Mouse (Mus musculus): ENCODE data around the gene Apbb1ip. TPM values are rescaled to one million over a fixed set of nuclear protein-coding genes. Genes with fewer than 3 reads are reported as not detected.
"Not testable (repeated sequence)": the region's sequence is repeated elsewhere in the genome, so short reads cannot be mapped to it uniquely, and the experiment has no call there.

Gene Apbb1ip
- polyA plus RNA-seq, 1 experiment from 2014 or later = 4.5 TPM

DNA sequence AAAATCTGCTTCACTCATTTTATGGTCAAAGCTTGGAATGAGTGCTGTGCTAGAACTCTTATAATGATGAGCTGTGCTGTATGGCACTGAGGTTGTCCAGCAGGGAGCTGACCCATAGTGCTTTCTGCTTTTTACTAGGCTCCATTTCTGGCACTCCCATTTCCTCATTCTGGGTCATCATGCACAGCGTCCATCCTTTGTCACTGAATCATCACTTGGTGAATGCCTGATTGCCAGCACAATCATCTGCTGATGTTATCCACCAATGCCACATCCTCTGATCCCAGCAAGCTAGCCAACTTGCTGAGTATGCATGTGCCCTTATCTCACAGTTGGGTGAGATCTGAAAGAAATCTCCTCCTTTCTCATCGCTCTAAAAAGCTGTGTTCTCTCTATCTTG is 48.4 kb downstream of the Apbb1ip start:
- 48% methylated on average over 2 of the region's 2 CpGs for WGBS
- H3K4me2 ChIP-seq (ENCODE audit: low read depth, low read length) = no peak overlapping the region
- H3K27me3 ChIP-seq (ENCODE audit: control insufficient read depth, insufficient read depth, low read length) = no peaks in the 10 kb centered on the region
- no peak overlapping the region for H3K27ac ChIP-seq (ENCODE audit: low read length)
- no peak overlapping the region for H3K9ac ChIP-seq (ENCODE audit: low read length)
- H3K4me3 ChIP-seq (ENCODE audit: low read length) = no peak overlapping the region
- H3K9me3 ChIP-seq (replicated peaks; ENCODE audit: control insufficient read depth, low read length) = no peaks in the 10 kb centered on the region
- H3K4me1 ChIP-seq (ENCODE audit: control insufficient read depth, insufficient read depth, low read length) = no peaks in the 10 kb centered on the region
- H3K36me3 ChIP-seq (ENCODE audit: control insufficient read depth, insufficient read depth) = no peaks in the 10 kb centered on the region
- ATAC-seq (replicated peaks; ENCODE audit: extremely low read depth, insufficient read depth, low FRiP score) = no peak

DNA sequence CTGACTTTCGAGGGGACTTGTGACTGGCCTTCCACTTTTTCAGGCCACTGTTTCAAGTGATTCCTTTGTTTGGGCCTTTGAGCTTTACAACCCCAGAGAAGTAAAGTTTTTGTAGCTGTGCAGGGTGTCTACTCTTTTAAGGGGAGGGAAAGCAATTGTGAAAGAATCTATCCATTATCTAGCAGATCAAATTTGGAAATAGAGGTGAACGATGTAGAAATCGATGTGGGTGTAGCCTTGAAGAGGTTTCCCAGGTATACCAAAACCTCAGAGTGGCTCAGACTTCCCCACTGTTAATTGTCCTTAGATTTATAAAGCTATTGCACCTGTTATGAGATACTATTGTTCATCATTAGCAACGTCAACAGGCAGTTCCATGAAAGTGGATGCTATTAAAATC is 71.6 kb downstream of the Apbb1ip start:
- H3K27ac ChIP-seq (ENCODE audit: low read length) = no peak overlapping the region
- no peaks in the 10 kb centered on the region for H3K27me3 ChIP-seq (ENCODE audit: control insufficient read depth, insufficient read depth, low read length)
- H3K36me3 ChIP-seq (ENCODE audit: control insufficient read depth, insufficient read depth) = no peaks in the 10 kb centered on the region
- no peak overlapping the region for H3K4me3 ChIP-seq (ENCODE audit: low read length)
- H3K4me2 ChIP-seq (ENCODE audit: low read depth, low read length) = no peak overlapping the region
- no peak overlapping the region for H3K9ac ChIP-seq (ENCODE audit: low read length)
- ATAC-seq (replicated peaks; ENCODE audit: extremely low read depth, insufficient read depth, low FRiP score) = no peak
- no peaks in the 10 kb centered on the region for H3K9me3 ChIP-seq (replicated peaks; ENCODE audit: control insufficient read depth, low read length)
- H3K4me1 ChIP-seq (ENCODE audit: control insufficient read depth, insufficient read depth, low read length) = no peaks in the 10 kb centered on the region
- 87% methylated on average over 4 of the region's 4 CpGs for WGBS

DNA sequence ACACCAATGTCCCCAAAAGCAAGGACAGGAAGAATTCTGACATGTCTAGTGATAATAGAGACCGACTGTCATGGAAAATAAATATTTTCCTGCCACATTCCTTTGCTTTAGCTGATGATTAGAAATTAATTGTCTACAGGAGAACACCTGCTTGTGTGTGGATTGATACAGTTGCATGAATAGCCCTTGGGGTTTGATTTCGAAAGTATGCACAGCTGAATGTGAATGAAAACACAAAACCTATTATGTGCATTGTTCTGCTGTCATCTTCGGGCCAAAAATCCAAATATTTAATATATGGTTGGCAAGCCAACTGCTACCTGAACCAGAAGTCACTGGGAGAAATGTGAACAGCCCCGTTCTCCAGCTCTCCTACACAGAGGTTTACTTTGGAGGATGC is 78.0 kb downstream of the Apbb1ip start:
- Histone ChIP-seq H3K9me3 (replicated peaks; ENCODE audit: control insufficient read depth, low read length) (no peaks in the 10 kb centered on the region), H3K9ac (ENCODE audit: low read length) (no peak overlapping the region), H3K36me3 (ENCODE audit: control insufficient read depth, insufficient read depth) (no peaks in the 10 kb centered on the region), H3K27ac (ENCODE audit: low read length) (no peak overlapping the region), H3K4me3 (ENCODE audit: low read length) (no peak overlapping the region), H3K4me1 (ENCODE audit: control insufficient read depth, insufficient read depth, low read length) (no peaks in the 10 kb centered on the region), H3K4me2 (ENCODE audit: low read depth, low read length) (no peak overlapping the region), H3K27me3 (ENCODE audit: control insufficient read depth, insufficient read depth, low read length) (no peaks in the 10 kb centered on the region)
- WGBS = 63% methylated on average over 4 of the region's 4 CpGs
- ATAC-seq (replicated peaks; ENCODE audit: extremely low read depth, insufficient read depth, low FRiP score) = no peak

DNA sequence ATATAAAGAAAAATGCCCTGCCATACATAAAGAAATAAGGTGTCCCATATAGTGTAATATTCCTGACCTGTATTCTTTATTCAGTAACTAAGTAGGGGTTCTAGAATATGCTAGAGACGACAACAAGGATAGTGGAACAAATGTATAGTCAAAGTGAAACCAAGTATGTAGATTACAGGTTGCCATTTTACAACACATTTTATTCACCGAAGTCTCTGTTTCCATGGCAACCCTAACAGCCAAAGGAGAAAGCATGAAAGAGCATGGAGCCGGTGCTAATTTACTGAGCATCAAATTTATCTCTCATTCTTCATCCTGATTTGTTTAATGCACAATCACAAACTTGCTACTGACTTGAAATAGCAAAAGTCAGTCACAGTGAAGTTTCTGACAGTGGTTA is 83.6 kb downstream of the Apbb1ip start:
- H3K4me2 ChIP-seq (ENCODE audit: low read depth, low read length) = no peak overlapping the region
- H3K27me3 ChIP-seq (ENCODE audit: control insufficient read depth, insufficient read depth, low read length) = no peaks in the 10 kb centered on the region
- H3K36me3 ChIP-seq (ENCODE audit: control insufficient read depth, insufficient read depth) = no peaks in the 10 kb centered on the region
- no peaks in the 10 kb centered on the region for H3K4me1 ChIP-seq (ENCODE audit: control insufficient read depth, insufficient read depth, low read length)
- H3K27ac ChIP-seq (ENCODE audit: low read length) = no peak overlapping the region
- no peak for ATAC-seq (replicated peaks; ENCODE audit: extremely low read depth, insufficient read depth, low FRiP score)
- no peak overlapping the region for H3K4me3 ChIP-seq (ENCODE audit: low read length)
- no peak overlapping the region for H3K9ac ChIP-seq (ENCODE audit: low read length)
- WGBS = 72% methylated on average over 3 of the region's 3 CpGs
- no peaks in the 10 kb centered on the region for H3K9me3 ChIP-seq (replicated peaks; ENCODE audit: control insufficient read depth, low read length)

DNA sequence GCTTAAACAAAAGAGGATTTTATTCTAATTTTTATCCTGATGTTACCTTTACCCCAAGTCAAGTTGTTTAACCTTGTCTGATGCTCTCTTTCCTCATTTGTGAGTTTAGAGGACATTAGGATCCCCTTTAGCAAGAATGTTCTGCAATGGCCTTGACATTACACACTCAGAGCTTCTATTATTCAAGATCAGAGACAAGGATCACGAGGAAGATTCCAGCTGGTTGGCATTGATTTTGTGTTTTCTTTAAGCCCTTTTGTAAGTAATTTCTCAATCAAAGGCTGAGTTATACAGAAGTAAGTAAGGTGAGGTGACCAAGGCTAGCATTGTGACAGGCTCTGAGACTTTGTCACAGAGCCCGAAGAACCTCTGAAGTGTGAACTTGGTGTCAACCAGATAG is 88.3 kb downstream of the Apbb1ip start:
- WGBS = 68% methylated on average over 2 of the region's 2 CpGs
- Histone ChIP-seq H3K9me3 (replicated peaks; ENCODE audit: control insufficient read depth, low read length) (no peaks in the 10 kb centered on the region), H3K27ac (ENCODE audit: low read length) (no peak overlapping the region), H3K4me1 (ENCODE audit: control insufficient read depth, insufficient read depth, low read length) (no peaks in the 10 kb centered on the region), H3K4me2 (ENCODE audit: low read depth, low read length) (no peak overlapping the region), H3K4me3 (ENCODE audit: low read length) (no peak overlapping the region), H3K9ac (ENCODE audit: low read length) (no peak overlapping the region), H3K27me3 (ENCODE audit: control insufficient read depth, insufficient read depth, low read length) (no peaks in the 10 kb centered on the region), H3K36me3 (ENCODE audit: control insufficient read depth, insufficient read depth) (no peaks in the 10 kb centered on the region)
- ATAC-seq (replicated peaks; ENCODE audit: extremely low read depth, insufficient read depth, low FRiP score) = no peak

DNA sequence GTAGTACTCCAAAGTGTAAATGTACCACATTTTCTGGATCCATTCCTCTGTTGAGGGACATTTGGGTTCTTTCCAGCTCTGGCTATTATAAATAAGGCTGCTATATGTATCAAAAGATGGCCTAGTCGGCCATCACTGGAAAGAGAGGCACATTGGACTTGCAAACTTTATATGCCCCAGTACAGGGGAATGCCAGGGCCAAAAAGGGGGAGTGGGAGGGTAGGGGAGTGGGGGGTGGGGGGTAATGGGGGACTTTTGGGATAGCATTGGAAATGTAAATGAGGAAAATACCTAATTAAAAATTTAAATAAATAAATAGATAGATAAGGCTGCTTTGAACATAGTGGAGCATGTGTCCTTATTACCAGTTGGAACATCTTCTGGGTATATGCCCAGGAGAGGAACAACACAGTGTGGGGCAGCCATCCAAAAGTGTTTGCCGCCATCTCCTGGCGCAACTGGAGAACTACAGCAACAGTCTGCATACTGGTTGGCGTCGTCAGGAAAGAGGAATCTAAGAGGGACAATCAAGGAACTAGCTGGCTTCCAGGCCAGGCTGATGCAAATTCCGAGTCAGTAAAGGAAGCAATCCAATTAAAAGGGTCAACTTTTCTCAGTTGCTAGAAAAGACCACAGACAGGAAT is 90.6 kb downstream of the Apbb1ip start:
- H3K27ac ChIP-seq (ENCODE audit: low read length); H3K27me3 ChIP-seq (ENCODE audit: control insufficient read depth, insufficient read depth, low read length); H3K9ac ChIP-seq (ENCODE audit: low read length); H3K4me2 ChIP-seq (ENCODE audit: low read depth, low read length); H3K4me3 ChIP-seq (ENCODE audit: low read length); H3K36me3 ChIP-seq (ENCODE audit: control insufficient read depth, insufficient read depth); H3K9me3 ChIP-seq (replicated peaks; ENCODE audit: control insufficient read depth, low read length); H3K4me1 ChIP-seq (ENCODE audit: control insufficient read depth, insufficient read depth, low read length); ATAC-seq (replicated peaks; ENCODE audit: extremely low read depth, insufficient read depth, low FRiP score): not testable (repeated sequence)
- WGBS = 4% methylated on average over 6 of the region's 6 CpGs

DNA sequence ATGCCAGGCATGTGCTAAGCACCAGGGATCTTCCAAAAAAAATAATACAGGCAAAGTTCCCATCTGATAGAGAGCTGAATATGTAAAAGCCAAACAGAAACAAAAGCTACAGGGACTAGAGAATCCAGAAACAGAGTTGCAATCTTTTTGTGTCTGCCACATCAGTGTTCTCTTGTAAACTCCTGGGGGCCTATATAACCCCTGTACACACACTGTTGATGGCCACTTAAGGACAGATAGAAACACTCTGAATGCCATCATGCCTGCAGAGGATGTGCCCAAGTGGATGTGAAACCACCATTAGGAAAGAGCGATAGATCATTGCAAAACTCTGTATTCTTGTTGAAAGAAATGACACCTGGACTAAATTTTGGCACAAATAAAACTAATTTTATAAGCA is 91.9 kb downstream of the Apbb1ip start:
- Histone ChIP-seq H3K4me1 (ENCODE audit: control insufficient read depth, insufficient read depth, low read length) (no peaks in the 10 kb centered on the region), H3K9ac (ENCODE audit: low read length) (no peak overlapping the region), H3K36me3 (ENCODE audit: control insufficient read depth, insufficient read depth) (no peaks in the 10 kb centered on the region), H3K27me3 (ENCODE audit: control insufficient read depth, insufficient read depth, low read length) (no peaks in the 10 kb centered on the region), H3K27ac (ENCODE audit: low read length) (no peak overlapping the region), H3K4me3 (ENCODE audit: low read length) (no peak overlapping the region), H3K4me2 (ENCODE audit: low read depth, low read length) (no peak overlapping the region), H3K9me3 (replicated peaks; ENCODE audit: control insufficient read depth, low read length) (no peaks in the 10 kb centered on the region)
- no peak for ATAC-seq (replicated peaks; ENCODE audit: extremely low read depth, insufficient read depth, low FRiP score)
- WGBS = 93% methylated on average over 1 of the region's 1 CpGs

DNA sequence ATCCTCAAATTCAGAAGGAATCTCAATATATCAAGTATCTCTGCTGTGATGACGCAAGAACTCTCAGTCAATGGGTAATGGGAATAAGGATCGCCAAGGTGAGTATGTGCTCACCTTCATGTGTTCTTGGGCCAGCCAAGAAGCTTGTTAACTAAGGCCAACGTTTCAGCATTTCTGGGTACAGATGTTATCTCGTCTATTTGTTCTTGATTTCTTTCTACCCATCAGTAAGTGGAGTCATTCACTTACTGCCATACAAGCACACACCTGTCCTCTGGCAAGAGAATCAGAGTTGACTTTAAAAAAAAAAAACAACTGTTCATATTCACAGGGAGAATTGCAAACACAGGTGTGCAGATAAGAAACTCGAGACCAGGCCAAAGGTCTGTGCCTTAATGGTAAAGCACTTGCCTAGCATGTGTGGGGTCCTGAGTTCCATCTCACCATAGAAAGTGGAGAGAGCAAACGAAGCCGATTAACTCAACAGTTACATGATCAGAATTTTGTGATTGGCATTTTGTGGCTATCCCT is 93.1 kb downstream of the Apbb1ip start:
- no peaks in the 10 kb centered on the region for H3K9me3 ChIP-seq (replicated peaks; ENCODE audit: control insufficient read depth, low read length)
- no peak overlapping the region for H3K4me3 ChIP-seq (ENCODE audit: low read length)
- no peaks in the 10 kb centered on the region for H3K4me1 ChIP-seq (ENCODE audit: control insufficient read depth, insufficient read depth, low read length)
- 62% methylated on average over 7 of the region's 7 CpGs for WGBS
- ATAC-seq (replicated peaks; ENCODE audit: extremely low read depth, insufficient read depth, low FRiP score) = no peak
- H3K27me3 ChIP-seq (ENCODE audit: control insufficient read depth, insufficient read depth, low read length) = no peaks in the 10 kb centered on the region
- no peak overlapping the region for H3K4me2 ChIP-seq (ENCODE audit: low read depth, low read length)
- H3K36me3 ChIP-seq (ENCODE audit: control insufficient read depth, insufficient read depth) = no peaks in the 10 kb centered on the region
- no peak overlapping the region for H3K27ac ChIP-seq (ENCODE audit: low read length)
- no peak overlapping the region for H3K9ac ChIP-seq (ENCODE audit: low read length)

DNA sequence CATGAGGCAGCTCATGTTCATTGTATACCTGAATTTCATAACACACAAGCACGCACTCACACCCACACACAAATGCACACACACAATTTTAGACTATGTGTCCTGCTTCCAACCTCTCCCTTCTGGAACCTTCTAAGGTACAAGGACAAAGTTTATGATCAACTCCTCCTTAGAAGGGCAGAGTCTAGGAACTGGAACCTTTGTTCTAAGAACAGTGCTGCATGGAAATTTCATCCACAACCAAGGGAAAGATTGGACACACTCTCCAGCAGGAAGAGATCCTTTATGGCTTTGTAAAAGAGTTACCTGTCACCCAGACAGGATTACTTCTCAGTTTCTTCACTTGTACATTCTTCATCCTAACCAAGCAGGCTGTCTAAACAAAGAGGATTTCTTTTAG is 99.3 kb downstream of the Apbb1ip start:
- 84% methylated on average over 1 of the region's 1 CpGs for WGBS
- Histone ChIP-seq H3K9ac (ENCODE audit: low read length) (no peak overlapping the region), H3K27ac (ENCODE audit: low read length) (no peak overlapping the region), H3K4me3 (ENCODE audit: low read length) (no peak overlapping the region), H3K27me3 (ENCODE audit: control insufficient read depth, insufficient read depth, low read length) (no peaks in the 10 kb centered on the region), H3K9me3 (replicated peaks; ENCODE audit: control insufficient read depth, low read length) (no peaks in the 10 kb centered on the region), H3K4me1 (ENCODE audit: control insufficient read depth, insufficient read depth, low read length) (no peaks in the 10 kb centered on the region), H3K4me2 (ENCODE audit: low read depth, low read length) (no peak overlapping the region), H3K36me3 (ENCODE audit: control insufficient read depth, insufficient read depth) (no peaks in the 10 kb centered on the region)
- no peak for ATAC-seq (replicated peaks; ENCODE audit: extremely low read depth, insufficient read depth, low FRiP score)

Data from heart, embryonic 16.5 days (tissue).